Mouse (Mus musculus) kidney, embryonic 16.5 days (tissue): ENCODE results near the gene Hint2. TPM values are rescaled to one million over a fixed set of nuclear protein-coding genes. Genes with fewer than 3 reads are reported as not detected.

Source experiments
- ATAC-seq: fragments of 200-750 bp; cut with Nextera tagmentation; 2 replicates; pipeline ENCODE4 v1.8.0; 2017; ENCODE audit warnings: moderate TSS enrichment; ENCODE audit not compliant: low FRiP score, low TSS enrichment
- H3K27ac ChIP-seq: fragments of 300-500 bp; sonication (generic); 2 replicates; pipeline ENCODE4 v1.5.1; 2014; ENCODE audit warnings: low read length
- H3K27me3 ChIP-seq: fragments of 300-500 bp; sonication (generic); 2 replicates; pipeline ENCODE4 v1.6.1; 2014; ENCODE audit warnings: low read length, control low read depth, mixed read lengths; ENCODE audit not compliant: insufficient read depth
- H3K36me3 ChIP-seq: fragments of 300-500 bp; sonication (generic); 2 replicates; pipeline ENCODE4 v1.6.1; 2014; ENCODE audit warnings: low read length, control low read depth, mixed read lengths; ENCODE audit not compliant: insufficient read depth
- H3K4me1 ChIP-seq: fragments of 300-500 bp; sonication (generic); 2 replicates; pipeline ENCODE4 v1.6.1; 2014; ENCODE audit warnings: low read length, control low read depth, mixed read lengths; ENCODE audit not compliant: insufficient read depth
- H3K4me2 ChIP-seq: fragments of 300-500 bp; sonication (generic); replicated peaks from 2 replicates; pipeline ENCODE4 v1.6.1; 2014; ENCODE audit warnings: low read depth, low read length
- H3K4me3 ChIP-seq: fragments of 300-500 bp; sonication (generic); 2 replicates; pipeline ENCODE4 v1.5.1; 2014; ENCODE audit warnings: mild to moderate bottlenecking, low read length
- H3K9ac ChIP-seq: fragments of 300-500 bp; sonication (generic); replicated peaks from 2 replicates; pipeline ENCODE4 v1.6.1; 2014; ENCODE audit warnings: low read length
- H3K9me3 ChIP-seq: fragments of 300-500 bp; sonication (generic); 2 replicates; pipeline ENCODE4 v1.6.1; 2016; ENCODE audit warnings: low read length, control low read depth
- WGBS: fragments of 180-500 bp; shearing (Covaris S2); extraction: QIAGEN DNeasy Blood & Tissue Kit; methylation state at CpG from one replicate; pipeline ENCODE4 v1.1.7; 2014; 5-methylcytosine and 5-hydroxymethylcytosine counted together
- microRNA-seq: library from miRNA; unstranded; fragments of <30 nt; microRNA quantifications from one replicate; pipeline ENCODE4, GENCODE M21; 2016
- polyA plus RNA-seq: library from polyadenylated mRNA; unstranded; fragments of >200 nt; fragmentation: Nextera tagmentation; extraction: Ambion mirVana; gene quantifications from 2 replicates; pipeline ENCODE4 v1.2.1, GENCODE M21; 2015

The Hint2 gene
- polyA plus RNA-seq, 1 experiment from 2014 or later = 134 TPM

GRCm38 (mm10) chr4:43620146-43620778, 36.0 kb downstream of the Hint2 start:
- ATAC-seq = no peak
- peaks cover 8% of the 10 kb centered on the region for H3K9me3 ChIP-seq
- no peak overlapping the region for H3K9ac ChIP-seq
- no peaks in the 10 kb centered on the region for H3K36me3 ChIP-seq
- H3K4me2 ChIP-seq = no peak overlapping the region
- no peaks in the 10 kb centered on the region for H3K4me1 ChIP-seq
- no peak overlapping the region for H3K27ac ChIP-seq
- H3K27me3 ChIP-seq = no peaks in the 10 kb centered on the region
- H3K4me3 ChIP-seq = no peak overlapping the region
- 64% methylated on average over 4 of the region's 4 CpGs for WGBS

DNA sequence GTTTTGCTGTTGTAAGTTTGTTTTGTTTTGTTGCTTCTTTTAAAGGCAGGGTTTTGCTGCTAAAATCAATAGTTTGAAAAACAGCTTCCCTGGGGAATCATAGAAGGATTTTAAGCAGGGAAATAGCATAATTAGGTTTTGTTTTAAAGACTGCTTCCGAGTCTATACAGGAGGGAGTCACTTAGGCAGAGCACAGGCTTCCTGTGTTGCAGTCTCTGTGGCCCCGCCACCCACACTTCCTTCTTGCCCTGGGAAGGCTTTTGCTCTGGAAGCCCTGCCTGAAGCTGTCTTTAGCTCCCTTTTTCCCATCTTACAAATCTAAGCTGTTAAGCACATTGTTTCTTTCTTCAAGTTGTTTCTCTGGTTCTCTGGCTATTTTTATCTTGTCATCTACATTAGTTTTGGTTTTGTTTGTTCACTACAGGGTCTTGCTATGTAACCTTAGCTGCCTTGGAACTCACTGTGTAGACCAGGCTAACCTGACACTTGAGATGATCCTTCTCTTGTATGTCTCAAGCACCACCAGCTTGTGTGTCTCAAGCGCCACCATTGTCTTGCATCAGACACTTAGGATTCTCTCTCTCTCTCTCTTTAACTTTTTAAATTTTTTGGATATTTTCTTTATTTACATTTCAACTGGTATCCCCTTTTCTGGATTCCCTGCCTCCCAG, 43.1 kb downstream of the Hint2 start:
- Histone ChIP-seq H3K9me3 (no peaks in the 10 kb centered on the region), H3K27me3 (no peaks in the 10 kb centered on the region), H3K27ac (no peak overlapping the region), H3K4me2 (no peak overlapping the region), H3K4me1 (no peaks in the 10 kb centered on the region), H3K36me3 (no peaks in the 10 kb centered on the region), H3K9ac (no peak overlapping the region), H3K4me3 (no peak overlapping the region)
- ATAC-seq = no peak
- WGBS = 64% methylated on average over 3 of the region's 3 CpGs

- no peaks in the 10 kb centered on the region for H3K36me3 ChIP-seq
- H3K4me2 ChIP-seq = no peak overlapping the region
- ATAC-seq = no peak
- WGBS = 72% methylated on average over 10 of the region's 10 CpGs
- H3K9ac ChIP-seq = no peak overlapping the region
- H3K27ac ChIP-seq = no peak overlapping the region
- H3K9me3 ChIP-seq = no peaks in the 10 kb centered on the region
- H3K4me3 ChIP-seq = no peak overlapping the region
- no peaks in the 10 kb centered on the region for H3K27me3 ChIP-seq
- no peaks in the 10 kb centered on the region for H3K4me1 ChIP-seq
These were observed 43.7 kb downstream of the Hint2 start for GRCm38 (mm10) chr4:43612534-43612933.

DNA sequence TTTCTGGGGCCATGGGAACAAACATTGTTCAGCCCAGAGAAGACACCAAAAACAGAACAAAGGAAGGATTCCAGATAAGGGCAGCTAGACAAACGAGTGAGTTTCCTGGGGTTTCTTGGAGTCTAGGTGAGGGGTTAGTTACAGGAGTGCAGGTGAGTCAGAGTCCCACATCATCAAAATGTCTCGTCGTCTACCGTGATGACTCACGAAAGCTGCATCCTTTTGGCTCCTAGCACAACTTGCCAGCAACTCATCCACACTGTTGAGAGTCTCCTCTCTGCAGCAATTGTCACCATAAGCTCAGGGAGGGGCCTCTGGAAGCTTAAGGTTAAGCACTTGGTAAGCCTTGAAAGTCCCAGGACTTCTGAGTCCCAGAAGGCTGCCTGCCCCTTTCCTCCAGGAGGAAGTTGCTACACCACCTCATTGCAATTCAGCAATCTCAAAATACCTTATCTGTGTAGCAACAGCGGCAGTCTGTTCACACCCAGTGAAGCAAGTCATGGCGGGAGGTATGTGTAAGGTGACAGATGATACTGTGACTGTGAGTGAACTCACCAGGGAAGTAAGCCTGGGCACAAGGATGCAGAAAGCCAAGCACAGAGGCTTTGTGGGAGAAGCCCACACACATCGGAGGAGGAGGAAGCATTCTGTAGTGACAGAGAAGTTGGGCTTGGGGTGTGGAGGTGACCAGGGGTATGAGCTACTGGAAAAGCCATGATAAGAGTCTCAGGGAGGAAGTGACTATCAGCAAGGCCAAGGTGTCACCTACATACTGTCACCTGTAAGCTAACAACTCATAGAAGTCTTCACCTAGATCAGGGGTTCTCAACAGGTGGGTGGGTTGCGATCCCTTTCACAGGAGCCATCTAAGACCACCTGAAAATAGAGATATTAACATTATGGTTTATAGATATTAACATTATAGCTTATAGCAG, 51.2 kb downstream of the Hint2 start:
- Histone ChIP-seq H3K4me2 (no peak overlapping the region), H3K27ac (no peak overlapping the region), H3K36me3 (no peaks in the 10 kb centered on the region), H3K4me3 (no peak overlapping the region), H3K27me3 (no peaks in the 10 kb centered on the region), H3K9ac (no peak overlapping the region), H3K9me3 (no peaks in the 10 kb centered on the region), H3K4me1 (no peaks in the 10 kb centered on the region)
- 66% methylated on average over 9 of the region's 9 CpGs for WGBS
- ATAC-seq = no peak

Small RNAs within 50 kb of the gene (microRNA-seq; reads per million reads assigned to microRNA genes)
- 0.47 reads per million for gene Gm25262

Other genes with a start within 250 kb of the Hint2 start
- 0.30 and 0.50 TPM in 2 replicates for gene Fam166b, start 227.3 kb downstream of the Hint2 start, polyA plus RNA-seq
- gene Tesk1, start 214.5 kb downstream of the Hint2 start, polyA plus RNA-seq = 3.0 and 3.5 TPM in 2 replicates
- 3.3 and 4.1 TPM in 2 replicates for gene Cd72, start 201.8 kb downstream of the Hint2 start, polyA plus RNA-seq
- gene Sit1, start 172.7 kb downstream of the Hint2 start, polyA plus RNA-seq = not detected in 2 replicates
- gene Ccdc107, start 163.6 kb downstream of the Hint2 start, polyA plus RNA-seq = 73.5 and 89.4 TPM in 2 replicates
- gene Arhgef39, start 156.8 kb downstream of the Hint2 start, polyA plus RNA-seq = 45.3 and 47.7 TPM in 2 replicates
- 1.5 and 2.7 TPM in 2 replicates for gene Car9, start 149.5 kb downstream of the Hint2 start, polyA plus RNA-seq
- 233 and 312 TPM in 2 replicates for gene Tpm2, start 132.7 kb downstream of the Hint2 start, polyA plus RNA-seq
- gene Creb3, start 94.1 kb downstream of the Hint2 start, polyA plus RNA-seq = 80.2 and 83.0 TPM in 2 replicates
- 66.5 and 69.1 TPM in 2 replicates for gene Tln1, start 93.8 kb downstream of the Hint2 start, polyA plus RNA-seq
- gene Rgp1, start 77.8 kb downstream of the Hint2 start, polyA plus RNA-seq = 32.3 and 33.0 TPM in 2 replicates
- 25.8 and 26.3 TPM in 2 replicates for gene Gba2, start 77.6 kb downstream of the Hint2 start, polyA plus RNA-seq
- gene Msmp, start 72.0 kb downstream of the Hint2 start, polyA plus RNA-seq = 0.89 and 3.1 TPM in 2 replicates
- 9.1 and 9.5 TPM in 2 replicates for gene Npr2, start 24.5 kb downstream of the Hint2 start, polyA plus RNA-seq
- 1.4 TPM in 2 replicates for gene Spag8, start 2.9 kb downstream of the Hint2 start, polyA plus RNA-seq
- gene Tmem8b, start 12.5 kb upstream of the Hint2 start, polyA plus RNA-seq = 2.8 and 4.7 TPM in 2 replicates
- gene Fam221b, start 12.7 kb upstream of the Hint2 start, polyA plus RNA-seq = 1.6 and 3.2 TPM in 2 replicates
- not detected in 2 replicates for gene Olfr70, start 44.3 kb upstream of the Hint2 start, polyA plus RNA-seq
- gene Olfr71, start 53.8 kb upstream of the Hint2 start, polyA plus RNA-seq = not detected in 2 replicates
- 1.1 and 1.3 TPM in 2 replicates for gene Hrct1, start 70.7 kb upstream of the Hint2 start, polyA plus RNA-seq
- gene Spaar, start 73.6 kb upstream of the Hint2 start, polyA plus RNA-seq = 0.17 and 0.20 TPM in 2 replicates
- not detected in 2 replicates for gene Olfr159, start 114.5 kb upstream of the Hint2 start, polyA plus RNA-seq
- gene Olfr156, start 167.4 kb upstream of the Hint2 start, polyA plus RNA-seq = not detected in 2 replicates
- gene Olfr157, start 183.7 kb upstream of the Hint2 start, polyA plus RNA-seq = not detected in 2 replicates
- not detected in 2 replicates for gene Olfr155, start 195.1 kb upstream of the Hint2 start, polyA plus RNA-seq
- 27.2 and 28.5 TPM in 2 replicates for gene Reck, start 219.1 kb upstream of the Hint2 start, polyA plus RNA-seq